Mouse (Mus musculus) small intestine, adult 2 months (tissue): ENCODE measurements around the gene Arsb. TPM values are rescaled to one million over a fixed set of nuclear protein-coding genes. Genes with fewer than 3 reads are reported as not detected.

Source experiments
- H3K27ac ChIP-seq: fragments of 200-500 bp; 2 replicates; pipeline ENCODE4 v1.5.1; 2012; ENCODE audit warnings: low read depth, low read length, control low read depth, inconsistent platforms; ENCODE audit not compliant: insufficient read depth
- H3K27me3 ChIP-seq: fragments of 200-500 bp; 2 replicates; pipeline ENCODE4 v1.6.1; 2012; ENCODE audit warnings: mild to moderate bottlenecking, moderate library complexity, low read length, inconsistent platforms; ENCODE audit not compliant: control insufficient read depth, insufficient read depth
- H3K36me3 ChIP-seq: fragments of 200-500 bp; 2 replicates; pipeline ENCODE4 v1.6.1; 2012; ENCODE audit warnings: mild to moderate bottlenecking, low read length, control low read depth, inconsistent platforms; ENCODE audit not compliant: control insufficient read depth, insufficient read depth
- H3K4me1 ChIP-seq: fragments of 200-500 bp; 2 replicates; pipeline ENCODE4 v1.6.1; 2012; ENCODE audit warnings: low read length, inconsistent platforms, mixed read lengths; ENCODE audit not compliant: control insufficient read depth, insufficient read depth, insufficient read length
- H3K4me3 ChIP-seq: fragments of 200-500 bp; 2 replicates; pipeline ENCODE4 v1.5.1; 2012; ENCODE audit warnings: low read depth, mild to moderate bottlenecking, control low read depth, inconsistent platforms, low read length, moderate library complexity
- CTCF ChIP-seq: fragments of 200-500 bp; IDR thresholded peaks from 2 replicates; pipeline ENCODE4 v1.5.1; 2012; ENCODE audit warnings: low read depth, mild to moderate bottlenecking, control low read depth, inconsistent platforms, low read length, moderate library complexity, mixed read lengths; ENCODE audit not compliant: insufficient replicate concordance, insufficient read length; ENCODE audit errors: extremely low read depth
- POLR2A ChIP-seq: fragments of 200-500 bp; IDR thresholded peaks from 2 replicates; pipeline ENCODE4 v1.6.1; 2012; ENCODE audit warnings: low read depth, mild to moderate bottlenecking, control low read depth, inconsistent platforms, low read length, moderate library complexity
- WGBS: fragments of 180-500 bp; shearing (Covaris S2); methylation state at CpG from one replicate; pipeline ENCODE4 v1.1.7; 2018; 5-methylcytosine and 5-hydroxymethylcytosine counted together
- polyA plus RNA-seq: library from polyadenylated mRNA; depleted of rRNA; stranded (reverse); fragments of >200 nt; gene quantifications from 2 replicates; pipeline ENCODE4 v1.2.3, GENCODE M21; 2012

Gene Arsb
- polyA plus RNA-seq, 1 experiment = 6.3 TPM

- Histone ChIP-seq H3K27me3 (no peaks in the 10 kb centered on the region), H3K36me3 (no peaks in the 10 kb centered on the region), H3K4me3 (no peak overlapping the region), H3K27ac (no peak overlapping the region), H3K4me1 (no peaks in the 10 kb centered on the region)
- WGBS = 71% methylated on average over 4 of the region's 4 CpGs
- TF ChIP-seq CTCF = no peak
- no peak for TF ChIP-seq POLR2A
Observed at GRCm38 (mm10) chr13:93755084-93755483, 16.3 kb upstream of the Arsb start.

- Histone ChIP-seq H3K27me3 (no peaks in the 10 kb centered on the region), H3K4me1 (no peaks in the 10 kb centered on the region), H3K27ac (no peak overlapping the region), H3K36me3 (no peaks in the 10 kb centered on the region), H3K4me3 (no peak overlapping the region)
- 92% methylated on average over 7 of the region's 7 CpGs for WGBS
- TF ChIP-seq POLR2A = no peak
- no peak for TF ChIP-seq CTCF
Observed at GRCm38 (mm10) chr13:93756674-93757073, 14.8 kb upstream of the Arsb start.

GRCm38 (mm10) chr13:93757514-93757913 is 13.9 kb upstream of the Arsb start:
- H3K4me1 ChIP-seq = no peaks in the 10 kb centered on the region
- no peak overlapping the region for H3K27ac ChIP-seq
- H3K4me3 ChIP-seq = no peak overlapping the region
- TF ChIP-seq CTCF (no peak), POLR2A (no peak)
- no peaks in the 10 kb centered on the region for H3K36me3 ChIP-seq
- 86% methylated on average over 6 of the region's 6 CpGs for WGBS
- no peaks in the 10 kb centered on the region for H3K27me3 ChIP-seq

GRCm38 (mm10) chr13:93758149-93758898 is 13.1 kb upstream of the Arsb start:
- Histone ChIP-seq H3K27me3 (no peaks in the 10 kb centered on the region), H3K36me3 (no peaks in the 10 kb centered on the region), H3K27ac (no peak overlapping the region), H3K4me1 (no peaks in the 10 kb centered on the region), H3K4me3 (no peak overlapping the region)
- 50% methylated on average over 14 of the region's 14 CpGs for WGBS
- TF ChIP-seq POLR2A = no peak
- TF ChIP-seq CTCF = no peak

GRCm38 (mm10) chr13:93761831-93762230 is 9.6 kb upstream of the Arsb start:
- 96% methylated on average over 8 of the region's 8 CpGs for WGBS
- TF ChIP-seq CTCF = no peak
- TF ChIP-seq POLR2A = no peak
- no peaks in the 10 kb centered on the region for H3K4me1 ChIP-seq

GRCm38 (mm10) chr13:93762879-93763278 is 8.6 kb upstream of the Arsb start:
- Histone ChIP-seq H3K4me1 (no peaks in the 10 kb centered on the region), H3K27me3 (no peaks in the 10 kb centered on the region), H3K36me3 (no peaks in the 10 kb centered on the region), H3K4me3 (no peak overlapping the region), H3K27ac (no peak overlapping the region)
- no peak for TF ChIP-seq CTCF
- no peak for TF ChIP-seq POLR2A
- WGBS = 82% methylated on average over 3 of the region's 3 CpGs

More at GRCm38 (mm10) chr13:93761831-93762230, 9.6 kb upstream of the Arsb start:
- Histone ChIP-seq H3K27me3 (no peaks in the 10 kb centered on the region), H3K36me3 (no peaks in the 10 kb centered on the region), H3K4me3 (no peak overlapping the region), H3K27ac (no peak overlapping the region)

GRCm38 (mm10) chr13:93764321-93764973 is 7.0 kb upstream of the Arsb start:
- TF ChIP-seq CTCF = no peak
- TF ChIP-seq POLR2A = no peak
- H3K4me1 ChIP-seq = no peaks in the 10 kb centered on the region
- no peaks in the 10 kb centered on the region for H3K27me3 ChIP-seq
- H3K36me3 ChIP-seq = no peaks in the 10 kb centered on the region
- 82% methylated on average over 13 of the region's 13 CpGs for WGBS
- H3K27ac ChIP-seq = no peak overlapping the region
- H3K4me3 ChIP-seq = no peak overlapping the region
